Comparison of ENCODE assay signal across 8 mouse cellular contexts in genomic region chr9:59584871-59585308, GRCm38 (mm10). TPM values are rescaled to one million over a fixed set of nuclear protein-coding genes. Genes with fewer than 3 reads are reported as not detected.
DNase-seq lines count a peak whose midpoint lies in the region; ATAC-seq and TF ChIP-seq lines count a peak whose summit lies in the region.

No protein-coding gene starts in this region.

- WGBS in embryonic facial prominence, embryonic 15.5 days, result 3% methylated on average over 13 of the region's 13 CpGs
- 5% methylated on average over 13 of the region's 13 CpGs for WGBS in heart, embryonic 11.5 days (ENCODE audit: insufficient replicate concordance)
- WGBS in kidney, embryonic 15.5 days, result 5% methylated on average over 13 of the region's 13 CpGs
- WGBS in liver, embryonic 12.5 days (ENCODE audit: insufficient replicate concordance), result 8% methylated on average over 13 of the region's 13 CpGs

- no peaks in the 10 kb centered on the region for H3K79me3 ChIP-seq in C2C12 (ENCODE audit: low read depth)

- ATAC-seq in embryonic facial prominence, embryonic 15.5 days (ENCODE audit: insufficient number of reproducible peaks, low FRiP score, low TSS enrichment, low read depth), result no peak; the same call in 1 of the 2 replicates
- ATAC-seq in heart, embryonic 11.5 days (replicated peaks; ENCODE audit: insufficient number of reproducible peaks, low FRiP score, low TSS enrichment), result no peak
- ATAC-seq in kidney, embryonic 15.5 days (replicated peaks; ENCODE audit: low FRiP score), result peak; percentile 66
- ATAC-seq in liver, embryonic 12.5 days, result no peak

- TF ChIP-seq CTCF in C2C12 (IDR thresholded peaks at IDR 0.05; ENCODE audit: control insufficient read depth, insufficient read depth, insufficient read length), result peak; percentile 47
- peak; percentile 60 for TF ChIP-seq CTCF in bone marrow macrophage, adult 2 months (IDR thresholded peaks at IDR 0.05; ENCODE audit: low read depth, low read length)

- DNase-seq in naive thymus-derived CD4-positive, alpha-beta T cell, adult 2 months (ENCODE audit: low read depth), result peak; percentile 66
- DNase-seq in splenic B cell, adult 2 months (ENCODE audit: low read depth, low spot score), result peak; percentile 76

- H3K4me3 ChIP-seq in C2C12 (ENCODE audit: insufficient read depth, poor library complexity, severe bottlenecking), result no peak overlapping the region
- H3K4me3 ChIP-seq in bone marrow macrophage, adult 2 months (ENCODE audit: insufficient read depth, low read length), result peak overlapping the region; percentile 53
- H3K4me3 ChIP-seq in embryonic facial prominence, embryonic 15.5 days (replicated peaks), result peak overlapping the region; percentile 38
- peak overlapping the region; percentile 27 for H3K4me3 ChIP-seq in heart, embryonic 11.5 days (ENCODE audit: low read depth, low read length)
- peak overlapping the region; percentile 27 for H3K4me3 ChIP-seq in kidney, embryonic 15.5 days (replicated peaks)
- H3K4me3 ChIP-seq in liver, embryonic 12.5 days, result no peak overlapping the region

- no peaks in the 10 kb centered on the region for H3K36me3 ChIP-seq in C2C12 (ENCODE audit: control insufficient read depth, insufficient read depth)
- H3K36me3 ChIP-seq in embryonic facial prominence, embryonic 15.5 days, result no peaks in the 10 kb centered on the region
- H3K36me3 ChIP-seq in heart, embryonic 11.5 days (ENCODE audit: control insufficient read depth, insufficient read depth, low read length), result no peaks in the 10 kb centered on the region
- H3K36me3 ChIP-seq in kidney, embryonic 15.5 days, result no peaks in the 10 kb centered on the region
- H3K36me3 ChIP-seq in liver, embryonic 12.5 days, result no peaks in the 10 kb centered on the region
- H3K36me3 ChIP-seq in splenic B cell, adult 2 months (ENCODE audit: control insufficient read depth, insufficient read depth, low read length, poor library complexity, severe bottlenecking), result no peaks in the 10 kb centered on the region

- H3K9me3 ChIP-seq in embryonic facial prominence, embryonic 15.5 days (replicated peaks), result no peaks in the 10 kb centered on the region
- no peaks in the 10 kb centered on the region for H3K9me3 ChIP-seq in heart, embryonic 11.5 days (replicated peaks; ENCODE audit: control insufficient read depth, low read length)
- no peaks in the 10 kb centered on the region for H3K9me3 ChIP-seq in kidney, embryonic 15.5 days (replicated peaks)
- no peaks in the 10 kb centered on the region for H3K9me3 ChIP-seq in liver, embryonic 12.5 days (replicated peaks)

- peaks cover 3% of the 10 kb centered on the region for H3K4me1 ChIP-seq in bone marrow macrophage, adult 2 months (ENCODE audit: control insufficient read depth, insufficient read depth, low read length)
- no peaks in the 10 kb centered on the region for H3K4me1 ChIP-seq in embryonic facial prominence, embryonic 15.5 days
- H3K4me1 ChIP-seq in heart, embryonic 11.5 days (ENCODE audit: control insufficient read depth, insufficient read depth, low read length), result no peaks in the 10 kb centered on the region
- H3K4me1 ChIP-seq in kidney, embryonic 15.5 days, result peaks cover 3% of the 10 kb centered on the region; the same call in 1 of the 2 replicates
- no peaks in the 10 kb centered on the region for H3K4me1 ChIP-seq in liver, embryonic 12.5 days

- peaks cover 9% of the 10 kb centered on the region for H3K27me3 ChIP-seq in C2C12 (ENCODE audit: control insufficient read depth, insufficient read depth, insufficient read length)
- peaks cover 13% of the 10 kb centered on the region; the same call in 1 of the 2 replicates for H3K27me3 ChIP-seq in embryonic facial prominence, embryonic 15.5 days
- peaks cover 30% of the 10 kb centered on the region for H3K27me3 ChIP-seq in heart, embryonic 11.5 days (ENCODE audit: control insufficient read depth, insufficient read depth, low read length)
- H3K27me3 ChIP-seq in kidney, embryonic 15.5 days, result peaks cover 52% of the 10 kb centered on the region
- H3K27me3 ChIP-seq in liver, embryonic 12.5 days (replicated peaks), result peaks cover 95% of the 10 kb centered on the region
- H3K27me3 ChIP-seq in splenic B cell, adult 2 months (ENCODE audit: control insufficient read depth, insufficient read depth, low read length, poor library complexity, severe bottlenecking), result no peaks in the 10 kb centered on the region

- H3ac ChIP-seq in C2C12 (ENCODE audit: control insufficient read depth, insufficient read length, low read depth), result no peak overlapping the region

- H3K79me2 ChIP-seq in C2C12 (ENCODE audit: control insufficient read depth, insufficient read depth), result no peaks in the 10 kb centered on the region

- no peak overlapping the region for H3K27ac ChIP-seq in bone marrow macrophage, adult 2 months (ENCODE audit: insufficient read depth, low read depth, low read length)
- H3K27ac ChIP-seq in embryonic facial prominence, embryonic 15.5 days (replicated peaks), result no peak overlapping the region
- H3K27ac ChIP-seq in heart, embryonic 11.5 days (ENCODE audit: low read depth, low read length), result no peak overlapping the region
- no peak overlapping the region for H3K27ac ChIP-seq in kidney, embryonic 15.5 days
- no peak overlapping the region for H3K27ac ChIP-seq in liver, embryonic 12.5 days

- H3K4me2 ChIP-seq in embryonic facial prominence, embryonic 15.5 days (replicated peaks), result peak overlapping the region; percentile 51
- peak overlapping the region; percentile 54 for H3K4me2 ChIP-seq in heart, embryonic 11.5 days
- peak overlapping the region; percentile 58 for H3K4me2 ChIP-seq in kidney, embryonic 15.5 days
- H3K4me2 ChIP-seq in liver, embryonic 12.5 days, result peak overlapping the region; percentile 27

- no peak for TF ChIP-seq POLR2A in bone marrow macrophage, adult 2 months (IDR thresholded peaks at IDR 0.05; ENCODE audit: borderline replicate concordance, low read depth, low read length)

- H3K9ac ChIP-seq in embryonic facial prominence, embryonic 15.5 days, result no peak overlapping the region
- peak overlapping the region; percentile 47; the same call in 1 of the 2 replicates for H3K9ac ChIP-seq in heart, embryonic 11.5 days (ENCODE audit: low read depth, low read length)
- H3K9ac ChIP-seq in kidney, embryonic 15.5 days, result no peak overlapping the region
- H3K9ac ChIP-seq in liver, embryonic 12.5 days, result no peak overlapping the region

TF ChIP-seq in C2C12, 6 proteins besides CTCF, POLR2A, EP300 and RAD21:
- TF ChIP-seq MYOD1 (IDR thresholded peaks at IDR 0.05; ENCODE audit: control insufficient read depth, insufficient read length, low read depth) (no peak), USF1 (IDR thresholded peaks at IDR 0.05; ENCODE audit: low read depth) (no peak), CEBPB (IDR thresholded peaks at IDR 0.05; ENCODE audit: low read depth) (no peak), FOSL1 (IDR thresholded peaks at IDR 0.05; ENCODE audit: insufficient read depth, low read length, poor library complexity, severe bottlenecking) (no peak), MYOG (IDR thresholded peaks at IDR 0.05; ENCODE audit: control insufficient read depth, extremely low read depth, insufficient read length) (no peak), MAX (IDR thresholded peaks at IDR 0.05) (no peak)
TF ChIP-seq in C2C12: peak in this region for 0.

RNA-seq across cellular contexts. Expression of gene Celf6, which starts 7.2 kb away (rescaled TPM):
- polyA plus RNA-seq in C2C12 (2012; fragmentation: generic; extraction: Trizol), result 0.13 TPM
- not detected in 2 replicates for polyA plus RNA-seq in bone marrow macrophage, adult 2 months (2012; ENCODE audit: insufficient read depth, insufficient read length, missing spikeins)
- 0.48 and 0.62 TPM in 2 replicates for polyA plus RNA-seq in embryonic facial prominence, embryonic 15.5 days (2015; fragmentation: Nextera tagmentation; extraction: Ambion mirVana)
- polyA plus RNA-seq in heart, embryonic 11.5 days (2014; fragmentation: Nextera tagmentation; extraction: Ambion mirVana), result 0.07 and 0.23 TPM in 2 replicates
- polyA plus RNA-seq in kidney, embryonic 15.5 days (2015; fragmentation: Nextera tagmentation; extraction: Ambion mirVana), result 0.69 and 2.5 TPM in 2 replicates
- 0.11 TPM in 1 of 2 replicates, not detected in the other for polyA plus RNA-seq in liver, embryonic 12.5 days (2016; fragmentation: Nextera tagmentation; extraction: Ambion mirVana)

RNA-seq across cellular contexts. Expression of gene Parp6, which starts 32.2 kb away (rescaled TPM):
- 6.0 TPM for polyA plus RNA-seq in C2C12 (2012; fragmentation: generic; extraction: Trizol)
- polyA plus RNA-seq in bone marrow macrophage, adult 2 months (2012; ENCODE audit: insufficient read depth, insufficient read length, missing spikeins), result 32.3 and 37.4 TPM in 2 replicates
- 31.1 and 36.1 TPM in 2 replicates for polyA plus RNA-seq in embryonic facial prominence, embryonic 15.5 days (2015; fragmentation: Nextera tagmentation; extraction: Ambion mirVana)
- polyA plus RNA-seq in heart, embryonic 11.5 days (2014; fragmentation: Nextera tagmentation; extraction: Ambion mirVana), result 19.2 and 21.7 TPM in 2 replicates
- 22.9 and 27.6 TPM in 2 replicates for polyA plus RNA-seq in kidney, embryonic 15.5 days (2015; fragmentation: Nextera tagmentation; extraction: Ambion mirVana)
- 6.4 and 7.5 TPM in 2 replicates for polyA plus RNA-seq in liver, embryonic 12.5 days (2016; fragmentation: Nextera tagmentation; extraction: Ambion mirVana)

RNA-seq across cellular contexts. Expression of gene Tmem202, which starts 45.2 kb away (rescaled TPM):
- 0.35 TPM for polyA plus RNA-seq in C2C12 (2012; fragmentation: generic; extraction: Trizol)
- 1.3 and 1.6 TPM in 2 replicates for polyA plus RNA-seq in bone marrow macrophage, adult 2 months (2012; ENCODE audit: insufficient read depth, insufficient read length, missing spikeins)
- 0.30 TPM in 1 of 2 replicates, not detected in the other for polyA plus RNA-seq in embryonic facial prominence, embryonic 15.5 days (2015; fragmentation: Nextera tagmentation; extraction: Ambion mirVana)
- polyA plus RNA-seq in heart, embryonic 11.5 days (2014; fragmentation: Nextera tagmentation; extraction: Ambion mirVana), result 0.39 and 0.41 TPM in 2 replicates
- polyA plus RNA-seq in kidney, embryonic 15.5 days (2015; fragmentation: Nextera tagmentation; extraction: Ambion mirVana), result 0.26 TPM in 1 of 2 replicates, not detected in the other
- polyA plus RNA-seq in liver, embryonic 12.5 days (2016; fragmentation: Nextera tagmentation; extraction: Ambion mirVana), result not detected in 2 replicates

RNA-seq across cellular contexts. Expression of gene Hexa, which starts 45.5 kb away (rescaled TPM):
- 83.6 TPM for polyA plus RNA-seq in C2C12 (2012; fragmentation: generic; extraction: Trizol)
- 952 and 993 TPM in 2 replicates for polyA plus RNA-seq in bone marrow macrophage, adult 2 months (2012; ENCODE audit: insufficient read depth, insufficient read length, missing spikeins)
- polyA plus RNA-seq in embryonic facial prominence, embryonic 15.5 days (2015; fragmentation: Nextera tagmentation; extraction: Ambion mirVana), result 91.5 and 92.2 TPM in 2 replicates
- 67.1 and 76.9 TPM in 2 replicates for polyA plus RNA-seq in heart, embryonic 11.5 days (2014; fragmentation: Nextera tagmentation; extraction: Ambion mirVana)
- polyA plus RNA-seq in kidney, embryonic 15.5 days (2015; fragmentation: Nextera tagmentation; extraction: Ambion mirVana), result 58.9 and 67.1 TPM in 2 replicates
- polyA plus RNA-seq in liver, embryonic 12.5 days (2016; fragmentation: Nextera tagmentation; extraction: Ambion mirVana), result 42.4 and 42.5 TPM in 2 replicates

Comparison
In these comparisons a context has a peak if more than half of its experiments do, and no peak if none do; other contexts are left out.
1. H3K4me3 ChIP-seq: peak in bone marrow macrophage, adult 2 months (single experiment), embryonic facial prominence, embryonic 15.5 days (single experiment), heart, embryonic 11.5 days (single experiment) and kidney, embryonic 15.5 days (single experiment); none in C2C12 (single experiment) and liver, embryonic 12.5 days (single experiment).
2. Peak in every context shown above with its lines, with median percentiles within 50 percentile points of each other: H3K4me2 ChIP-seq.